Mouse (Mus musculus) kidney, embryonic 16.5 days (tissue): ENCODE results near the gene Vmn1r67. TPM values are rescaled to one million over a fixed set of nuclear protein-coding genes. Genes with fewer than 3 reads are reported as not detected.
A peak's percentile ranks its signal among the peaks of the same experiment; 100 is the strongest.

Experiments used
- ATAC-seq: fragments of 200-750 bp; cut with Nextera tagmentation; 2 replicates; pipeline ENCODE4 v1.8.0; 2017; ENCODE audit warnings: moderate TSS enrichment; ENCODE audit not compliant: low FRiP score, low TSS enrichment
- H3K27ac ChIP-seq: fragments of 300-500 bp; sonication (generic); 2 replicates; pipeline ENCODE4 v1.5.1; 2014; ENCODE audit warnings: low read length
- H3K27me3 ChIP-seq: fragments of 300-500 bp; sonication (generic); 2 replicates; pipeline ENCODE4 v1.6.1; 2014; ENCODE audit warnings: low read length, control low read depth, mixed read lengths; ENCODE audit not compliant: insufficient read depth
- H3K36me3 ChIP-seq: fragments of 300-500 bp; sonication (generic); 2 replicates; pipeline ENCODE4 v1.6.1; 2014; ENCODE audit warnings: low read length, control low read depth, mixed read lengths; ENCODE audit not compliant: insufficient read depth
- H3K4me1 ChIP-seq: fragments of 300-500 bp; sonication (generic); 2 replicates; pipeline ENCODE4 v1.6.1; 2014; ENCODE audit warnings: low read length, control low read depth, mixed read lengths; ENCODE audit not compliant: insufficient read depth
- H3K4me2 ChIP-seq: fragments of 300-500 bp; sonication (generic); replicated peaks from 2 replicates; pipeline ENCODE4 v1.6.1; 2014; ENCODE audit warnings: low read depth, low read length
- H3K4me3 ChIP-seq: fragments of 300-500 bp; sonication (generic); 2 replicates; pipeline ENCODE4 v1.5.1; 2014; ENCODE audit warnings: mild to moderate bottlenecking, low read length
- H3K9ac ChIP-seq: fragments of 300-500 bp; sonication (generic); replicated peaks from 2 replicates; pipeline ENCODE4 v1.6.1; 2014; ENCODE audit warnings: low read length
- H3K9me3 ChIP-seq: fragments of 300-500 bp; sonication (generic); 2 replicates; pipeline ENCODE4 v1.6.1; 2016; ENCODE audit warnings: low read length, control low read depth
- WGBS: fragments of 180-500 bp; shearing (Covaris S2); extraction: QIAGEN DNeasy Blood & Tissue Kit; methylation state at CpG from one replicate; pipeline ENCODE4 v1.1.7; 2014; 5-methylcytosine and 5-hydroxymethylcytosine counted together
- polyA plus RNA-seq: library from polyadenylated mRNA; unstranded; fragments of >200 nt; fragmentation: Nextera tagmentation; extraction: Ambion mirVana; gene quantifications from 2 replicates; pipeline ENCODE4 v1.2.1, GENCODE M21; 2015

Gene Vmn1r67
- not detected in 2 replicates for polyA plus RNA-seq

DNA sequence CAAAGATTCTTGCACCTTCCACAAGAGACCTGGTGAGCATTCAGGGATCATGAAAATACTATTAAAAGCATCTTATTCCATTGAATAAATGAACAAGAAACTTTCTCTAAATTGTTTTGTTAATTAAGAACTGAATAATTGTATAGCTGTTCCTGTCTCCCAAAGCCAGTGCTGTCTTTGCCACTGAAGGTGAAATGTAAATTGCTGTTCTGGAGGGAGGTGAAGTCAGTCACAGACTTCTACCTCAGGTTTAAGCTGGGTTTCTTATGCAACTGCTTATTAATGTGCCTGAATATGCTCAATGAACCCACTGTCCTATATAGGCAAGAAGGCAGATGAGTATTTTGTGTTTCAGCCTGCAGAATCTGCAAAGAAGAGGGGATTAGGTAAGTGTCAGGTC lies at the start of gene Vmn1r67:
Gene Vmn1r67 (plus strand): TSS at position 301 of the 400 bp plus-strand sequence.
- no peak for ATAC-seq
- Histone ChIP-seq H3K27ac (no peak within 1 kb of the TSS), H3K4me2 (no peak within 1 kb of the TSS), H3K27me3 (no peaks in the 10 kb centered on the region), H3K4me3 (no peak within 1 kb of the TSS), H3K36me3 (no peaks in the 10 kb centered on the region), H3K9me3 (peaks cover 12% of the 10 kb centered on the region; the same call in 1 of the 2 replicates), H3K9ac (no peak within 1 kb of the TSS), H3K4me1 (no peaks in the 10 kb centered on the region)

DNA sequence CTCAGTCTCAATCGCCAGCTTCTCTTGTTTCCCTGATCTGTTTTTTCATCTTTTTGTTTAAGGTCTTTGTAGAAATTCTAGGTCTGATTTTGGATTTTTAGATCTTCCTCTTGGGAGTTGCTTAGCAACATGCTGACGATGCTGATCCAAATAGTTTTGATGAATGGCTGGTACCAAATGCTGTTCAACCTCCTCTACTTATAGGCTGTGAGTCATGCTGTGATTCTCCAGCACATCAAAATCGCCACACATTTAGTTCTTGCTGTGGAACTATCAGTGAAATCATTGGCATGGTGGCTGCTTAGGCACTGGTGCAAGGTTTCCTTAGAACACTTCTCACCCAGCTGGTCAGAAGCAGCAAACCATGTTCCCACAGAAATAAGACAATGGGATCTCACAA lies 15.0 kb downstream of the Vmn1r67 start:
- Histone ChIP-seq H3K27ac (no peak overlapping the region), H3K9me3 (no peaks in the 10 kb centered on the region)

DNA sequence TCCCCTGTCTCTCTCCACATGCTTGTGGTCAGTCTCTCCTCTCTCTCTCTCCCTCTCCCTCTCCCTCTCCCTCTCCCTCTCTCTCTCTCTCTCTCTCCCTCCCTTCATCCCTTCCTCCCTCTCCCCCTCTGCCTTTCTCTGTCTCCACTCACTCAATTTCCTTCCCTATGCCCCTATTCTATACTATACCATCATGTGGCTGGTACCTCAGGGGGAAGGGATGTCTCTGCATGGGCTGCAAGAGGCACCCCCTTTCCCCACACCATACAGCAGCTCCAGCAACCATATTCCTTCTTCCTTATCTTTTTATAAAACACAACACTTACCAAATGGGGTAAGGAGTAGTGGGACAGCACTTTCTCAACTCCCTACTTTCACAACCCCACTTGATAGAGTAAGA lies 36.7 kb downstream of the Vmn1r67 start:
- no peak for ATAC-seq

More for the DNA sequence above, 15.0 kb downstream of the Vmn1r67 start:
- Histone ChIP-seq H3K4me2 (no peak overlapping the region), H3K27me3 (no peaks in the 10 kb centered on the region), H3K9ac (no peak overlapping the region), H3K36me3 (no peaks in the 10 kb centered on the region), H3K4me3 (no peak overlapping the region), H3K4me1 (no peaks in the 10 kb centered on the region)
- no peak for ATAC-seq
- WGBS = 70% methylated on average over 3 of the region's 3 CpGs

DNA sequence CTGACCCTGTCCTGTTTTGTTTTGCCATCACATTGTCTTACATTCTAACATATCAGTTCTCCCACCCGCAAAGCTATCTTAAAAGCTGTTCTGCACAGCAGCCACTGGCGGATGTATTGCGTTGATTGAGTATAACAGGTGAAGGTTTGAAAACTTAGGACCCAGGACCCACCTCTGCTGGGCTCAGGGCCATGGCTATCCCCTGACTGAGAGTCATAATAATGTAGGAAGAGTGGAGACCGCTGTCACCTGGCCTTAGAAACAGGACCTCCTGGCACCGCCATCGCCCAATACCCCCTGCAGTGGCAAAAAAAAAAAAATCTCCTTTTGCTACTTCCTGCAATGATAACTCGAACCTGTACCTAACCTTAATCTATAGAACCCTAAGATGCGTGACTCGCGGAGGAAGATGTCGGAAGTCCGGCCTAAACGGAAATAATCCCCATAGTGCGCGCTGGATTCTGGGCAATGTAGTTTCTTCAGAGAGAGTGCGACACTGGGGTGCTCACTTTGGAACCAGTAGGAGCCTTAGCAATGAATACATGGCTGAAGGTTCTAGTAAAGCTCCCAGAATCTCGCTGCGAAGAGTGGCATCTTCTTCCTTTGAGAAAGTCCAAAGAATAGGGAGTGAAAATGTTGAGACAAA lies 37.6 kb downstream of the Vmn1r67 start:
- no peak for ATAC-seq
- Histone ChIP-seq H3K4me1 (no peaks in the 10 kb centered on the region), H3K9ac (no peak overlapping the region), H3K9me3 (no peaks in the 10 kb centered on the region), H3K4me2 (peak overlapping the region; percentile 16), H3K4me3 (0 out of 2 replicates have a peak overlapping the region, but pooled peaks have one; percentile 17), H3K27me3 (no peaks in the 10 kb centered on the region), H3K27ac (no peak overlapping the region), H3K36me3 (no peaks in the 10 kb centered on the region)
- WGBS = 64% methylated on average over 18 of the region's 18 CpGs

More for the DNA sequence above, 36.7 kb downstream of the Vmn1r67 start:
- Histone ChIP-seq H3K4me3 (no peak overlapping the region), H3K27ac (no peak overlapping the region), H3K4me1 (no peaks in the 10 kb centered on the region), H3K9me3 (no peaks in the 10 kb centered on the region), H3K4me2 (no peak overlapping the region), H3K9ac (no peak overlapping the region), H3K27me3 (no peaks in the 10 kb centered on the region), H3K36me3 (no peaks in the 10 kb centered on the region)

DNA sequence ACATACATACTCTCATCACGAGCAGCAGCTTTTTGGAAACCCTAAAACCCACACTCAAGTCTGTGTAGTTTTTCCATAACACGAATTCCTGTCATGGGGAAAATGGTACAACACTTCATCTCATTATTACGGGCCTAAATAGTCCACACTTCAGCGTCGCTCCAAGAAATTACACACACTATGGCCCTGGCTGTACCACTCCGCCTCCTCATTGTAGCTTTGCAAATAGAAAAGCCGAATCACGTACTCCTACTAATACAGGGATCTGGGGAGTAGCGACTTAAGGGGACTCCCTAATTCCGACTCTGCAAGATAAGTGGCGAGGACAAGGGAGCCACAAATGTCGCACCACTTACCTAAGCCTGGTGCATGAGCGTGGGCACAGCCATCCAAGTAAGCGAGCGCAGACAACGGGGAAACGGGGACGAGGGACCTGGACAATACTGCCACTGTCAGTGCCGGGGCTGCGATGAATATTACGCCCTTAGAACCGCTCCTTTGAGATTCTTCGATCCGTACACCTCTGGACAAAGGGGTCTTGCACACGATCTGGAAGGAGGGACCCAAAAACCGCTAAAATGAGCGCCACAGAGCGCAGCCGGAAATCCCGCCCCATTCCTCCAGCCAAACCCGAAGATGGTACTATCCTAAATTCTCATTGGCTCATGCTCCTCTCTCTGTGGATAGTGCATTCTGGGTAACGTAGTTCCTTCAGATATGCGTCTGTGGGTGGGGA lies 51.8 kb downstream of the Vmn1r67 start, which contains the start of gene Zik1:
Gene Zik1 (minus strand): TSS at position 609 of the 736 bp plus-strand sequence.
- peak; percentile 99 for ATAC-seq
- WGBS = 2% methylated on average over 33 of the region's 33 CpGs
- Histone ChIP-seq H3K4me1 (peaks cover 14% of the 10 kb centered on the region), H3K27ac (peak within 1 kb of the TSS; percentile 12; the same call in 1 of the 2 replicates), H3K9me3 (no peaks in the 10 kb centered on the region), H3K36me3 (peaks cover 23% of the 10 kb centered on the region), H3K9ac (peak within 1 kb of the TSS; percentile 80), H3K27me3 (no peaks in the 10 kb centered on the region), H3K4me3 (peak within 1 kb of the TSS; percentile 84), H3K4me2 (peak within 1 kb of the TSS; percentile 66)

DNA sequence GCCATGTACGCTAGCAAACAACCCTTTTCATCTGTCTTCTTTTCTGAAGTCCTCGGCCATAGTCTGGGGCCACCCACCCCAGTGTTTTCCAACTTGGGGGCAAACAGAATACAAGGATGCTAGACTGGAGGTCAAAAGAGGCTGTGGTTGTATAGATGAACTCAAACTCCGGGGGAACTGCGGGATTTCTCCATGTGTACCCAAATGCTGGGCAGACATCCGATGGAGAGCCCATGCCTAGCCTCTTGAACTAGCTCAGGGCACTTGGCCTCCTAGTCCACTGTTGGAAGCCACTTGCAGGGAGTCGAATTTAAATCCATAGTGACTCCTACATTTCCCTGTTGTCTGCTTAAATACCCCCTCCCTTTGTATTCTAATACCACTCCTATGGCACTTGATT lies 52.4 kb downstream of the Vmn1r67 start:
- H3K36me3 ChIP-seq = peaks cover 17% of the 10 kb centered on the region
- no peak overlapping the region; the same call in 1 of the 2 replicates for H3K9ac ChIP-seq
- no peaks in the 10 kb centered on the region for H3K27me3 ChIP-seq
- WGBS = 34% methylated on average over 6 of the region's 6 CpGs
- no peak for ATAC-seq
- no peak overlapping the region for H3K27ac ChIP-seq
- peaks cover 14% of the 10 kb centered on the region for H3K4me1 ChIP-seq
- peak overlapping the region; percentile 84 for H3K4me3 ChIP-seq
- H3K4me2 ChIP-seq = peak overlapping the region; percentile 66; the same call in 1 of the 2 replicates
- no peaks in the 10 kb centered on the region for H3K9me3 ChIP-seq

Other genes starting within 250 kb of the Vmn1r67 start
- not detected in 2 replicates for gene Vmn1r66, start 165.3 kb upstream of the Vmn1r67 start, polyA plus RNA-seq
- gene Zik1, start 52.1 kb downstream of the Vmn1r67 start, polyA plus RNA-seq = 12.3 and 12.6 TPM in 2 replicates
- not detected in 2 replicates for gene Vmn1r68, start 115.2 kb downstream of the Vmn1r67 start, polyA plus RNA-seq
- not detected in 2 replicates for gene Vmn1r69, start 170.3 kb downstream of the Vmn1r67 start, polyA plus RNA-seq
- gene Vmn1r70, start 188.2 kb downstream of the Vmn1r67 start, polyA plus RNA-seq = not detected in 2 replicates
- gene Nlrp4b, start 244.5 kb downstream of the Vmn1r67 start, polyA plus RNA-seq = not detected in 2 replicates